Mouse (Mus musculus) lung, postnatal 0 days (tissue): ENCODE results near the gene Ubr7. TPM values are rescaled to one million over a fixed set of nuclear protein-coding genes. Genes with fewer than 3 reads are reported as not detected.

Experiments
- ATAC-seq: fragments of 200-750 bp; cut with Nextera tagmentation; 2 replicates; pipeline ENCODE4 v1.8.0; 2017; ENCODE audit warnings: moderate library complexity
- DNase-seq: peaks from one replicate; pipeline ENCODE4 v3.0.0-alpha.2; 2016; ENCODE audit warnings: low spot score
- H3K27ac ChIP-seq: fragments of 300-500 bp; sonication (generic); 2 replicates; pipeline ENCODE4 v1.5.1; 2014; ENCODE audit warnings: antibody characterized with exemption, mild to moderate bottlenecking, low read length, mixed read lengths
- H3K27me3 ChIP-seq: fragments of 300-500 bp; sonication (generic); replicated peaks from 2 replicates; pipeline ENCODE4 v1.6.1; 2014; ENCODE audit warnings: low read length, mixed read lengths; ENCODE audit not compliant: insufficient read depth
- H3K36me3 ChIP-seq: fragments of 300-500 bp; sonication (generic); 2 replicates; pipeline ENCODE4 v1.6.1; 2014; ENCODE audit warnings: low read length, mixed read lengths; ENCODE audit not compliant: insufficient read depth
- H3K4me1 ChIP-seq: fragments of 300-500 bp; sonication (generic); 2 replicates; pipeline ENCODE4 v1.6.1; 2014; ENCODE audit warnings: antibody characterized with exemption, low read depth, low read length, mixed read lengths; ENCODE audit not compliant: insufficient read depth
- H3K4me2 ChIP-seq: fragments of 300-500 bp; sonication (generic); replicated peaks from 2 replicates; pipeline ENCODE4 v1.6.1; 2014; ENCODE audit warnings: low read depth, mild to moderate bottlenecking, low read length, moderate library complexity, mixed read lengths
- H3K4me3 ChIP-seq: fragments of 300-500 bp; sonication (generic); 2 replicates; pipeline ENCODE4 v1.5.1; 2014; ENCODE audit warnings: low read depth, low read length
- H3K9ac ChIP-seq: fragments of 300-500 bp; sonication (generic); replicated peaks from 2 replicates; pipeline ENCODE4 v1.6.1; 2014; ENCODE audit warnings: low read depth, mild to moderate bottlenecking
- H3K9me3 ChIP-seq: fragments of 300-500 bp; sonication (generic); 2 replicates; pipeline ENCODE4 v1.6.1; 2016; ENCODE audit warnings: low read length, mixed read lengths
- CTCF ChIP-seq: IDR thresholded peaks from 2 replicates; pipeline ENCODE4 v1.5.1; 2016; ENCODE audit warnings: antibody characterized with exemption, mild to moderate bottlenecking
- EP300 ChIP-seq: IDR thresholded peaks from 2 replicates; pipeline ENCODE4 v1.6.1; 2016; ENCODE audit warnings: antibody characterized with exemption, mild to moderate bottlenecking, control low read depth
- WGBS: fragments of 180-500 bp; shearing (Covaris S2); extraction: QIAGEN DNeasy Blood & Tissue Kit; methylation state at CpG from one replicate; pipeline ENCODE4 v1.1.7; 2014; 5-methylcytosine and 5-hydroxymethylcytosine counted together
- polyA plus RNA-seq: library from polyadenylated mRNA; unstranded; fragments of >200 nt; fragmentation: Nextera tagmentation; extraction: Ambion mirVana; gene quantifications from 2 replicates; pipeline ENCODE4 v1.2.1, GENCODE M21; 2015

Gene Ubr7
- polyA plus RNA-seq, 1 experiment from 2014 or later = 23.1 TPM

DNA sequence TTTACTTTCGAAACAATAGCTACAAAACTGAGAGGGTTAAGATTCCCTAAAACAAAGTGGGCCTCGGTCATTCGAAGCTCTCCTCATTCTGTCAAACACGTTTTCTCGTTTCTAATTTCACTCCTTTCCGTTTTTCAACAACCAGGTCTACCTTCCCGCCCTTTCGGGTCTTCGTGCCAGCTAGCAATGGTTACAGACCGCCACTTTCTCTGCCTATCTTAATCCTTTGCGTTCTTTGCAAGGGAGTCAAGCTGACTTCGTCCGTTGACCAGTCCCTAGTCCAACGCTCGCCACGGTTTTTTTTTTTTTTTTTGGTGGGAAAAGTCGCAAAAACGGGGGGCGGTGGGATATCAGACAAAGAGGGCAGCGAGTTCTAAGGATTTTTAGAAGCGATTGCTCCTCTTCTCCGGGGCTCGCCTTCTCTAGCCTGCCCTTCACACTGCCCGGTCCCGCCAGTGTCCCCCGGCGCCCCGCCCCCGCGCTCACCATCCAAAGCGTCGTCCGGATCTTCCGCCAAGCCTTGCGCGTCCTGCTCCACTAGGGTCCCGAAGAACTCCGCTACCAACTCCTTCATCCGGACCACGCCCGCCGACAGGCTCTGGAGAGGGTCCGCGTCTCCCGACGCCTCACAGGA is 595 bp upstream of the Ubr7 start:
- TF ChIP-seq EP300 (no peak), CTCF (no peak)
- WGBS = 2% methylated on average over 44 of the region's 46 CpGs
- Histone ChIP-seq H3K4me1 (peaks cover 13% of the 10 kb centered on the region; the same call in 1 of the 2 replicates), H3K9me3 (no peaks in the 10 kb centered on the region), H3K4me2 (peak overlapping the region; percentile 58), H3K36me3 (no peaks in the 10 kb centered on the region), H3K4me3 (peak overlapping the region; percentile 86), H3K27me3 (no peaks in the 10 kb centered on the region), H3K9ac (peak overlapping the region; percentile 41), H3K27ac (peak overlapping the region; percentile 86)
- DNase-seq = no peak
- peak; percentile 81 for ATAC-seq

DNA sequence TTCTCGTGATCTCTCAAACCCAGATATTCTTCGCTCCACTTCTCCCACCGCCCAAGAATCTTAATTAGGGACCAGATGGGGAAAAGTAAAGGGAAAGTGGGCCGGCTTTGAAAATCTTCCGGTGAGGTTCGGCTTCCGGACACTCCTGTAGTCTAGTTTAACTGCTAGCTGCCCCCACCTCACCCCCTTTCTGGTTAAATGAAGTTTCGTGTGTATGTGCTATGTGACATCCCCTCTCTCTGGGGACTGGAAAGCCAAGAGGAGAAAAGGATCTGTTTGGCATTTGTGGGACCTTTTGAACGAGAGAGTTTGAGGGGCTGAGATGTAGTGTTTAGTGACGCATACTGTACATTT is 613 bp downstream of the Ubr7 start, which contains the start of gene Gm20604:
Gene Gm20604, minus strand, starts transcription at position 270 of the 354 bp plus-strand sequence.
- Histone ChIP-seq H3K27me3 (no peaks in the 10 kb centered on the region), H3K4me3 (peak within 1 kb of the TSS; percentile 86), H3K36me3 (no peaks in the 10 kb centered on the region), H3K4me2 (peak within 1 kb of the TSS; percentile 86), H3K9ac (peak within 1 kb of the TSS; percentile 76), H3K27ac (peak within 1 kb of the TSS; percentile 87), H3K9me3 (no peaks in the 10 kb centered on the region), H3K4me1 (peaks cover 13% of the 10 kb centered on the region; the same call in 1 of the 2 replicates)
- TF ChIP-seq EP300 (no peak), CTCF (no peak)
- under 1% methylated on average over 10 of the region's 10 CpGs for WGBS
- ATAC-seq (no peak), DNase-seq (no peak)

DNA sequence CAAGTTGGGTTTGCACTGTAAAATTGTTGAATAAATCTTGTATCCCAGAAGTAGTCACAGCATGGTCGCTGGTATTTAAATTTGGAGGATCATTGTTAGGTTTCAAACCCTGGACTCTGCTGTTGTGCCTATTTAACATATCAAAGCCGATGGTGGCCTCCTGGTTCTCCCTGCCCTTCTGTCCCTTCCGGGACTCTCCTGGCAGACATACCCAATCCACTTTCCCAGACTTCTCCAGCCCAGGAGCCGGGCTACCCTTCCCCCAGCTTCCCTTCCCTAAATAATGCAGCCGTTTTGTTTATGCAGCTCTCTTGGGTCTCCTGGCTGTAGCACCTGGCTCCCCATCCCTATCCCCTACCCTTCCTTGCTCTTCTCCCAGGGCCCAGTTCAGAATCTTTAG is 1.2 kb downstream of the Ubr7 start:
- Histone ChIP-seq H3K4me3 (peak overlapping the region; percentile 86), H3K4me1 (peaks cover 13% of the 10 kb centered on the region; the same call in 1 of the 2 replicates), H3K9me3 (no peaks in the 10 kb centered on the region), H3K36me3 (peaks cover 2% of the 10 kb centered on the region; the same call in 1 of the 2 replicates), H3K9ac (peak overlapping the region; percentile 76), H3K27ac (peak overlapping the region; percentile 87; the same call in 1 of the 2 replicates), H3K4me2 (peak overlapping the region; percentile 86), H3K27me3 (no peaks in the 10 kb centered on the region)
- under 1% methylated on average over 5 of the region's 5 CpGs for WGBS
- no peak for TF ChIP-seq EP300
- TF ChIP-seq CTCF = no peak
- ATAC-seq = no peak
- peak; percentile 14 for DNase-seq

DNA sequence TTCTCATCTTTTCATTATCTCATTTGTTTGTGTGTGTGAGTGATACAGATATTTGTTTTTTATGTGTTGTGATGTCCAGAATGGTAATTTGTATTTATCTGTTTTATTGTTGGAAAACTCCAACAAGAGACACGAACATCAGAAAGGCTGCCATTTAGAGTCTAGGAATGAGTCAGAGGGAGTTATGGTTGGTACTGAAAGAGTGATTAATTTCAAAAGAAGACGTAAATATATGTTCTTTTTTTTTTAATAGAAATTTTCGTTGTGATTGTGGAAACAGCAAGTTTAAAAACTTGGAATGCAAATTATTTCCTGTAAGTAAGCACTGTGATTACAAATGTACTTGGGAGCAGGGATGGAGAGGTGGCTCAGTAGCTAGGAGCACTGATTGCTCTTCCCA is 3.9 kb downstream of the Ubr7 start:
- Histone ChIP-seq H3K9me3 (no peaks in the 10 kb centered on the region), H3K27me3 (no peaks in the 10 kb centered on the region), H3K27ac (no peak overlapping the region), H3K4me1 (peaks cover 9% of the 10 kb centered on the region; the same call in 1 of the 2 replicates), H3K9ac (no peak overlapping the region), H3K4me2 (no peak overlapping the region), H3K36me3 (peaks cover 16% of the 10 kb centered on the region), H3K4me3 (no peak overlapping the region)
- DNase-seq = no peak
- 76% methylated on average over 3 of the region's 3 CpGs for WGBS
- no peak for ATAC-seq
- TF ChIP-seq CTCF = no peak
- TF ChIP-seq EP300 = no peak

DNA sequence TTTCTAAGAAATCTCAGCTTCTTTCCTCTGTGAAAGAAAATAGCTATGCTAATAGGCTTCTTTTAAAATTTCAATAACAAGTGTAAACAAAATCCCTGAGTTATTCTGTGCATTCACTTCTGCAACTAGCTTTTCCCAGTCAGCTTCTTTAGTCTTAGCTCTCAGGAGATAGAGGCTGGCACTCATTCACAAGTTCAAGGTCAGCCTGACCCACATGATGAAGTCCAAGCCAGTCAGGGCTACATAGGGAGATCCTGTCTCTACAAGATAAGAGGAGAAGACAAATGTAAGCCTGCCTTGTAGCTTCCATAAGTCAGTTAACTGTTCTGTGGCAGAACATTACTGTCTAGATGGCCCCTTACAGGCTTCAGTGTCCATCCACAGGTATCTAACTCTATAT is 5.9 kb downstream of the Ubr7 start:
- Histone ChIP-seq H3K4me1 (peaks cover 6% of the 10 kb centered on the region; the same call in 1 of the 2 replicates), H3K36me3 (peaks cover 33% of the 10 kb centered on the region), H3K27ac (no peak overlapping the region), H3K9me3 (no peaks in the 10 kb centered on the region), H3K9ac (no peak overlapping the region), H3K4me3 (no peak overlapping the region), H3K4me2 (no peak overlapping the region), H3K27me3 (no peaks in the 10 kb centered on the region)
- DNase-seq = no peak
- no peak for TF ChIP-seq CTCF
- no peak for TF ChIP-seq EP300
- ATAC-seq = no peak

DNA sequence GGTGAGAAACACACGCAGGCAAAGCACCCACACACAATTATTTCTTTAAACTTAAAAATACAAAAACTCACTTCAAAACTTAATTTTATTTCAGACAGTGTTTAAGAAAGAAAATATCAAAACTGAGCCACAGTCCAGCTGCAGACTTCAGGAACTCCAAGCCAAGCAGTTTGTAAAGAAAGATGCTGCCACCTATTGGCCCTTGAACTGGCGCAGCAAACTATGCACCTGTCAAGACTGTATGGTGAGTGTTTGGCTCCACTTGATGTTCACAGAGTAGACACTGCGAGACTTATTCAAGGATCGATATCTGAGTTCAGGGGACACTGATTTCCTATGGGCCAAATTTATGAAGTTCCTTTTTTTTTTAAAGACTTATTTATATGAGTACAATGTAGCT is 11.2 kb downstream of the Ubr7 start:
- 87% methylated on average over 4 of the region's 4 CpGs for WGBS
- no peak overlapping the region for H3K4me3 ChIP-seq
- peaks cover 50% of the 10 kb centered on the region for H3K36me3 ChIP-seq
- TF ChIP-seq CTCF (peak; percentile 45), EP300 (no peak)
- ATAC-seq (no peak), DNase-seq (no peak)
- no peak overlapping the region for H3K9ac ChIP-seq
- no peaks in the 10 kb centered on the region for H3K4me1 ChIP-seq
- no peaks in the 10 kb centered on the region for H3K9me3 ChIP-seq
- H3K27ac ChIP-seq = no peak overlapping the region
- H3K27me3 ChIP-seq = no peaks in the 10 kb centered on the region
- no peak overlapping the region for H3K4me2 ChIP-seq
